Mouse (Mus musculus) stomach, postnatal 0 days (tissue): ENCODE results near the gene Rimbp2. TPM values are rescaled to one million over a fixed set of nuclear protein-coding genes. Genes with fewer than 3 reads are reported as not detected.

Source experiments
- ATAC-seq: fragments of 200-750 bp; cut with Nextera tagmentation; 2 replicates; pipeline ENCODE4 v1.8.0; 2017; ENCODE audit not compliant: low FRiP score, low TSS enrichment
- DNase-seq: peaks from one replicate; pipeline ENCODE4 v3.0.0-alpha.2; 2016; ENCODE audit warnings: low spot score
- H3K27ac ChIP-seq: fragments of 300-500 bp; sonication (generic); replicated peaks from 2 replicates; pipeline ENCODE4 v1.5.1; 2014; ENCODE audit warnings: mild to moderate bottlenecking, control low read depth
- H3K27me3 ChIP-seq: fragments of 300-500 bp; sonication (generic); 2 replicates; pipeline ENCODE4 v1.6.1; 2014; ENCODE audit warnings: low read length; ENCODE audit not compliant: control insufficient read depth, insufficient read depth
- H3K36me3 ChIP-seq: fragments of 300-500 bp; sonication (generic); 2 replicates; pipeline ENCODE4 v1.6.1; 2014; ENCODE audit warnings: low read length, mixed read lengths; ENCODE audit not compliant: control insufficient read depth, insufficient read depth
- H3K4me1 ChIP-seq: fragments of 300-500 bp; sonication (generic); replicated peaks from 2 replicates; pipeline ENCODE4 v1.6.1; 2014; ENCODE audit warnings: antibody characterized with exemption; ENCODE audit not compliant: control insufficient read depth, insufficient read depth
- H3K4me2 ChIP-seq: fragments of 300-500 bp; sonication (generic); replicated peaks from 2 replicates; pipeline ENCODE4 v1.6.1; 2014; ENCODE audit warnings: low read depth, mild to moderate bottlenecking, control low read depth, moderate library complexity
- H3K4me3 ChIP-seq: fragments of 300-500 bp; sonication (generic); 2 replicates; pipeline ENCODE4 v1.5.1; 2014; ENCODE audit warnings: low read depth, low read length, control low read depth
- H3K9ac ChIP-seq: fragments of 300-500 bp; sonication (generic); 2 replicates; pipeline ENCODE4 v1.6.1; 2014; ENCODE audit warnings: mild to moderate bottlenecking, low read length, control low read depth, mixed read lengths
- H3K9me3 ChIP-seq: fragments of 300-500 bp; sonication (generic); 2 replicates; pipeline ENCODE4 v1.6.1; 2016; ENCODE audit warnings: low read length; ENCODE audit not compliant: control insufficient read depth
- CTCF ChIP-seq: IDR thresholded peaks from 2 replicates; pipeline ENCODE4 v1.5.1; 2016; ENCODE audit warnings: antibody characterized with exemption, low read depth, mild to moderate bottlenecking, moderate library complexity
- EP300 ChIP-seq: optimal IDR thresholded peaks from 2 replicates; pipeline ENCODE3; 2016; ENCODE audit warnings: antibody characterized with exemption
- WGBS: fragments of 180-500 bp; shearing (Covaris S2); extraction: QIAGEN DNeasy Blood & Tissue Kit; methylation state at CpG from one replicate; pipeline ENCODE4 v1.1.7; 2014; 5-methylcytosine and 5-hydroxymethylcytosine counted together
- polyA plus RNA-seq: library from polyadenylated mRNA; unstranded; fragments of >200 nt; fragmentation: Nextera tagmentation; extraction: Ambion mirVana; gene quantifications from 2 replicates; pipeline ENCODE4 v1.2.1, GENCODE M21; 2015

Gene Rimbp2
- 0.15 and 0.17 TPM in 2 replicates for polyA plus RNA-seq

GRCm38 (mm10) chr5:128953278-128954070 lies at the start of gene Rimbp2:
Gene Rimbp2 (minus strand): TSS chr5:128953486.
- Histone ChIP-seq H3K36me3 (no peaks in the 10 kb centered on the region), H3K4me1 (no peaks in the 10 kb centered on the region), H3K9ac (no peak within 1 kb of the TSS), H3K4me2 (peak within 1 kb of the TSS; percentile 20; the same call in 1 of the 2 replicates), H3K9me3 (no peaks in the 10 kb centered on the region; the same call in 1 of the 2 replicates), H3K4me3 (0 out of 2 replicates have a peak within 1 kb of the TSS, but pooled peaks have one; percentile 6), H3K27ac (no peak within 1 kb of the TSS), H3K27me3 (no peaks in the 10 kb centered on the region)
- 11% methylated on average over 17 of the region's 17 CpGs for WGBS
- ATAC-seq (peak; percentile 54), DNase-seq (peak; percentile 35)
- TF ChIP-seq CTCF (peak; percentile 45), EP300 (no peak)

GRCm38 (mm10) chr5:129002571-129003011 lies 49.3 kb upstream of the Rimbp2 start:
- no peak overlapping the region for H3K9ac ChIP-seq
- 0 out of 2 replicates have a peak, but pooled peaks cover 3% of the 10 kb centered on the region for H3K36me3 ChIP-seq
- H3K4me3 ChIP-seq, result no peak overlapping the region
- no peaks in the 10 kb centered on the region for H3K27me3 ChIP-seq
- H3K27ac ChIP-seq, result peak overlapping the region; percentile 58; the same call in 1 of the 2 replicates
- ATAC-seq (peak; percentile 36; the same call in 1 of the 2 replicates), DNase-seq (no peak)
- no peak for TF ChIP-seq CTCF
- TF ChIP-seq EP300, result no peak
- no peak overlapping the region for H3K4me2 ChIP-seq
- no peaks in the 10 kb centered on the region; the same call in 1 of the 2 replicates for H3K4me1 ChIP-seq
- 45% methylated on average over 14 of the region's 14 CpGs for whole genome bisulfite sequencing
- no peaks in the 10 kb centered on the region for H3K9me3 ChIP-seq

DNA sequence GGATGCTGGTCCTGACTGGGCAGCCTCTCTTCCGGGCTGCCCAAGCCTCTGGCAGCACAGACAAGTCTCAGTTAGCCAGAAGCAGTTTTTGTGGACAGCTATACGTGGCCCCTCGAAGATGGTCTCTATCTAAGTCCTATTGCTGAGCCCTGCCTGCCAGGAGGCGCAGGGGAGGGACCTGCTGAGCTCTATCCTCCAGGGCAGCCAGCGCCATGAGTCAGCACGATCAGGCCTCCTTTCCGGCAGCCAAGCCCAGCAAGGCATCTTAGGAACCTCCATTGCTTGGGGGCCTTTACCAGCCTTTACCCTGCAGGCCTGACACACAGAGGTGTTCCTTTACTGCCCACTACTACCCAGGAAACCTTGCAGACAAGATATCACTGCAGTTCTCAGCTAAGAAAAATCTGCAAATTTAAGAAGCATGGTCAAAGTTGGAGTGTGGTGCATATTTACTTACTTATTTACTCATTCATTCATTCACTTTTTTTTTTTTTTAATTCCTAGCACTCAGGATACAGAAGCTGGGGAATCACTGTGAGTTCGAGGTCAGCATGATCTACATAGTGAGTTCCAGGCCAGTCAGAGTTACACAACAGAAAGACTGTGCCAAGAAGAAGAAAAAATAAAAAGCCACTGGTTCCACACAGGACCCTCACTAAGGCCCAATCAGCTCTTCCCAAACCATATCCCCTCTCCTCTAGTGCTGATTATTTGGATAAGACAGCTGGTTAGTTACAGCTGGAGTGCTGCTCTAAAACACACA lies 47.6 kb upstream of the Rimbp2 start:
- H3K4me2 ChIP-seq, result no peak overlapping the region
- H3K9me3 ChIP-seq, result no peaks in the 10 kb centered on the region
- ATAC-seq (peak; percentile 34; the same call in 1 of the 2 replicates), DNase-seq (no peak)
- H3K4me3 ChIP-seq, result no peak overlapping the region
- no peak for TF ChIP-seq EP300
- no peak for TF ChIP-seq CTCF
- H3K36me3 ChIP-seq, result 0 out of 2 replicates have a peak, but pooled peaks cover 3% of the 10 kb centered on the region
- WGBS, result 46% methylated on average over 8 of the region's 8 CpGs
- no peaks in the 10 kb centered on the region for H3K4me1 ChIP-seq
- H3K27me3 ChIP-seq, result no peaks in the 10 kb centered on the region
- H3K9ac ChIP-seq, result no peak overlapping the region
- no peak overlapping the region for H3K27ac ChIP-seq

- Histone ChIP-seq H3K36me3 (peaks cover 12% of the 10 kb centered on the region), H3K9me3 (no peaks in the 10 kb centered on the region), H3K4me2 (no peak overlapping the region), H3K4me3 (no peak overlapping the region), H3K4me1 (no peaks in the 10 kb centered on the region), H3K27me3 (no peaks in the 10 kb centered on the region), H3K27ac (no peak overlapping the region), H3K9ac (no peak overlapping the region)
- DNase-seq (no peak), ATAC-seq (no peak)
- TF ChIP-seq EP300, result no peak
- no peak for TF ChIP-seq CTCF
- WGBS, result 84% methylated on average over 19 of the region's 19 CpGs
Observed at GRCm38 (mm10) chr5:128987141-128987954, 34.1 kb upstream of the Rimbp2 start.

GRCm38 (mm10) chr5:128985946-128986345 lies 32.7 kb upstream of the Rimbp2 start:
- H3K4me1 ChIP-seq, result no peaks in the 10 kb centered on the region
- H3K4me2 ChIP-seq, result no peak overlapping the region
- no peak overlapping the region for H3K4me3 ChIP-seq
- H3K9ac ChIP-seq, result no peak overlapping the region
- peaks cover 6% of the 10 kb centered on the region for H3K36me3 ChIP-seq
- no peaks in the 10 kb centered on the region for H3K9me3 ChIP-seq
- DNase-seq, result no peak
- no peaks in the 10 kb centered on the region for H3K27me3 ChIP-seq
- TF ChIP-seq EP300 (no peak), CTCF (no peak)
- no peak overlapping the region for H3K27ac ChIP-seq
- ATAC-seq, result no peak
- 92% methylated on average over 13 of the region's 13 CpGs for WGBS
